Mouse (Mus musculus) adrenal gland, postnatal 14 days (tissue): Measurements from ENCODE around the gene Foxi1. TPM values are rescaled to one million over a fixed set of nuclear protein-coding genes. Genes with fewer than 3 reads are reported as not detected.

ENCODE experiments used
- DNase-seq: peaks from one replicate; pipeline ENCODE4 v3.0.0; 2021; ENCODE audit warnings: mixed read lengths
- total RNA-seq: library from RNA; stranded (reverse); gene quantifications from 2 replicates; pipeline ENCODE4 v1.2.3, GENCODE M21; 2021

Foxi1 gene
- total RNA-seq, 1 experiment from 2014 or later: not detected

- no peak for DNase-seq
These were observed 49.0 kb downstream of the Foxi1 start for GRCm38 (mm10) chr11:34158916-34159315.

- no peak for DNase-seq
These were observed 52.7 kb downstream of the Foxi1 start for GRCm38 (mm10) chr11:34155235-34155634.

Other genes starting within 250 kb of the Foxi1 start
- gene Kcnmb1, start 245.1 kb downstream of the Foxi1 start, total RNA-seq: 0.11 and 0.38 TPM in 2 replicates
- gene Kcnip1, start 214.9 kb downstream of the Foxi1 start, total RNA-seq: 5.1 and 5.4 TPM in 2 replicates
- gene Lcp2, start 161.2 kb downstream of the Foxi1 start, total RNA-seq: 2.0 and 7.8 TPM in 2 replicates
- gene 4930469K13Rik, start 109.5 kb downstream of the Foxi1 start, total RNA-seq: not detected in 2 replicates
- not detected in 2 replicates for gene Fam196b, start 106.7 kb upstream of the Foxi1 start, total RNA-seq